Mouse (Mus musculus) lung, postnatal 25 days (tissue): ENCODE results near the gene Lbx1.

Experiments used
- DNase-seq: peaks from one replicate; pipeline ENCODE4 v3.0.0; 2022; ENCODE audit warnings: low spot score

The Lbx1 gene

DNA sequence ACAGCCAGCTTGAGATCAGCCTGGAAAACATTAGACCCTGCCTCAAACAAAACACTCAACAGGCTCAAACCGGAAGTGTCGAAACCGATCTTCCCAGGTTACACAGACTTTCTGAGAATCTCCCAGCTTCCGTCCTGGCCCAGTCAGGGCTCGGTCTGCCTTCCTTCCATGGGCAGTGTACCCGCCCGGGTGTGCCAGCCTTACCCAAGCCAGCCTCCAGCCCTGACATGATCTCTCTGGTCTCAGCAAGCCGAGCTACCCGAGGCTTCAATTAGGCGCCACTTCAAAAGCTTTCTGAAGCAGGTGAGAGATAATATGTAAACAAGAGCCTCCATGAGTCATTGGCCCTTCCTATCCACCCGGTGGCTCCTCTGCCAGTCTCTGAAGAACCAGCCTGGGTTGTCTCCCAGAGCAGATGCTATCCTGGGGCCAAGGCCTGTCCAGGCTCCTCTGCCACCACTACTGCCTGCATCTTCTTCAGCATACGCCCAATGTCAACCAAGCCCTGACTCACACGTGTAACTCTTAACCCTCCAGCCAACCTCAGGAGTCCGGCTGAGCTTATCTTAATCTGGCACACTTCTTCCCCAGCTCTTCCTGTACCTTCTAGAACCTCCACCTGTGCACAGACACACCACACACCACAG lies 25.7 kb downstream of the Lbx1 start:
- no peak for DNase-seq

DNA sequence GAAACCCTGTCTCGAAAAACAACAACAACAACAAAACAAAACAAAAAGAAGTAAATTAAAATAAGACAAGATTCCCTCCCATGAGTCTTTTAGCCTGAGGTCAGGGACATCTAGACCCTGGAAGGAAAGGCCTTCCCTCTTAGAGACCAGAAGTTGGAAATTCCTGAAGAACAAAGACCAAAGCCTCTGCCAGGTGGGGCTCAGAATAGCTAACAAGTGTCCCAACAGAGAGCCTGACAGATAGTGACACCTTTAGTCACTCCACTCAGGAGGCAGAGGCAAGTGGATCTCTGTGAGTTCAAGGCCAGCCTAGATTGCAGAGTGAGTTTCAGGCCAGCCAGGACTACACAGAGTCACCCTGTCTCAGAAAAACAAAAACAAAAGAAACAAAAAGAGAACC lies 26.4 kb downstream of the Lbx1 start:
- DNase-seq = no peak

DNA sequence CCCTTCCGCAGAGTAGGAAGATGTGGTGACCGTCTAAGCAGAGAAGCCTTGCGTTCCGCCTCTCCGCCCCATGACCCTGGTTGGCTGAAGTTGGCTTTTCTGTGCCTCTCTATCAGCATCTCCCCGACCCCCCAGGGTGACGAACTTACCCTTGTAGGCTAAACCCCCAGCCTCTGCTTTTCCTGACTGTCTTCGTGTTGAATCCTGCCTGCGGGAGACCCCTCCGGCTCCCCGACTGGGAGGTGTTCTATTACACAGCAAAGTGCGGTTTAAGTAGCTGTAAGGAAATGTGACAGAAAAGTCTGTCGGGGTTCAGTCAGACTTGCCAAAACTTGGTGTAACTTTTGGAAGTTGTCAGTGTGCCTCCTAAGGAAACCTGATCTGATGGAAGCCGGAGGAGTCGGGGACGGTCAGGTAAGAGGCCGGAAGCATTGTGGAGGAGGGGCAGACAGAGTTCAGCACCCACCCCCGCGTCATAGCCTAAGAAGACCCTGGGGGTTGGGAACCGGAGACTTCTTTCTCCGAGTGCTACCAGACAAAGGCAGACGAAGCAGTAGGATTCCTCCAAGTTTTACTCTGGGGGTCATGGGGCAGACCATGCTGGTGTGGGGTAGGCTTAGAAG lies 27.1 kb downstream of the Lbx1 start:
- no peak for DNase-seq

DNA sequence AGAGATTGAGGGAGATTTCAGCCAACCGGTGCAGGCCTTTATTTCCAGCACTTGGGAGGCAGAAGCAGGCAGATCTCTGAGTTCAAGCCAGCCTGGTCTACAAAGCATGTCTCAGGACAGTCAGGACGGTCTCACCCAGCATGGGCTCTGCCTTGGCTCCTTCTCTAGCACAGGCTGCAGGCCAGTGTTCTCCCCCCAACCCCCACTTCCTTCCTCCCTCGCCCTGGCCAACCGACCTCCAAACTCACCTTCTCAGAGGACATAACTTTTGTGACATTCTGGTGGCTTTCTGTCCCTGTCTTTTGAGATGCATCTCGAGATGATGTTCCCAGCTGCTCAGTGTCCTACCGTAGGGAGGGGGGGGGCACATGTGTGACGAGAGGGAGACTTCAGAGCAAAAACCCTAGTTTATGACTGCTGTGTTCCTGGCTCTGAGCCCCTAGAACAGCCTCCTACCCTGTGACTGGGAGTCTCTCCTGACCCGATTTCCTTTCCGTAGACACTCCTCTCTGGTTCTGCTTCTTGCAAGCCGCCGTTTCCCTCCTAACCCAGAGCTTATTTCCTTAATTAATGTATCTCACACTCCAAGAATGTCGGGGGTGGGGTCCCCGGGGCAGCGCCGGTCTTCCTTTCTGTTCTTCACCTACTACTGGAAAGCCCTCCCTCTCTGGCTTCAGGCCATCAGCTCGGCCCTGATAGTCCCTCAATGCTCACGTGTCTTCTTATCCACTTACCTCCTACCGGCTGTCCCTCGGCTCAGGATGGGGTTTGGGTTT lies 27.8 kb downstream of the Lbx1 start:
- no peak for DNase-seq

DNA sequence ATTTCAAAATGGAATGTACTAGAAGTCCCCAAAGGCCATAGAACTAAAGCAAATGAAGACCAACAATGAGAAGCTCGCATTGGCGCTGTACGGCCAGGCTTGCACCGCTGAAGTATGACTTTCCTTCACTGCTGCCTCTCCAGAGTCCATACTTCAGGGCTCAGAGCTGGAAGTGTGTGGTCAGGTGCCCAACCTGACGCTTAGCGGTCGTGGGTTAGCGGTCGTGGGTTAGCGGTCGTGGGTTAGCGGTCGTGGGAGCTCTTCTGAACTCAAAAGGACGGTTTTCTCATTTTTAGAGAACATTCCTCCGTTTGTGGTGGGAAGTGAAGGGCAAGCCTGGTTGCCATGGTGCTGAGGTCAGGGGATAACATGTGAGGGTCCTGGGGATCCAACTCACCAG lies 28.5 kb downstream of the Lbx1 start:
- no peak for DNase-seq

DNA sequence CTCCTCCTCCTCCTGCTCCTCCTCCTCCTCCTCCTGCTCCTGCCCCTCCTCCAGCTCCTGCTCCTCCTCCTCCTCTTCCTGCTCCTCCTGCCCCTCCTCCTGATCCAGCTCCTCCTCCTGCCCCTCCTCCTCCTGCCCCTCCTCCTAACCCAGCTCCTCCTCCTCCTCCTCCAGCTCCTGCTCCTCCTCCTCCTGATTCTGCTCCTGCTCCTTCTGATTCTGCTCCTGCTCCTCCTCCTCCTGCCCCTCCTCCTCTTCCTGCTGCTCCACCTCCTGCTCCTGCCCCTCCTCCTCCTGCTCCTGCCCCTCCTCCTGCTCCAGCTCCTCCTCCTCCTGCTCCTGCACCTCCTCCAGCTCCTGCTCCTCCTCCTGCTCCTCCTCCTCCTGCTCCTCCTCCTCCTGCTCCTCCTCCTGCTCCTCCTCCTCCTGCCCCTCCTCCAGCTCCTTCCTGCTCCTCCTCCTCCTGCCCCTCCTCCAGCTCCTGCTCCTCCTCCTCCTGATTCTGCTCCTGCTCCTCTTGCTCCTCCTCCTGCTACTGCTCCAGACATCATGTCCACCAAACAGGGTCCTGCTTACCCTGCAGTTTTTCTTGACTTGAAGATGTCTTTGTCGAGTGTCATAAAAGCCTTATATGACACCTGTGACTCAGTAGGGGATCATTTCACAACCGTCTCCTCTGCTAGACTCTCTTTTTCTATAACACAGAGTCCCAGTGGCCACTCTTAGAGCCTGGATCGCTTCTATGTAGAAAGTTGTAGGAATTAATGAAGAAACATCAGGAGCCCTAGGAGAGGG lies 30.1 kb downstream of the Lbx1 start:
- no peak for DNase-seq

DNA sequence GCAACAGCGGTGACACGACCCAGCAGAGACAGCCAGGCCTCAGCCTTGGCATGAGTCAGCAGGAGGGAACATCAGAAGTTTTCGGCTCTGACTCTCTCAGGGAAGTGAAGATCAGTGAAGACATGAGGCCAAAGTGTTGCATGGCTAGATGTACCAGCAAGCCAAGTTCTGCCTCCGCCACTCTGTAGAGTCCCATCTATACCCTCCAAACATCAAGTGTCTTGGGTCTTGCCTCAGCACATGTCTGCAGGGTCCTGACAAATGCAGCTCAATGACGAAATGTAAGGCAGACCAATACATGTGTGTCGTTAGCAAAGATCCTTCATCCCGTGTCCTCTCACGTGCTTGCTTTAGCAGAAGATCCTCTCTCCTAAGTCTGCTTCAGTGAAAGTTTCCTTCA lies 38.6 kb downstream of the Lbx1 start:
- no peak for DNase-seq

DNA sequence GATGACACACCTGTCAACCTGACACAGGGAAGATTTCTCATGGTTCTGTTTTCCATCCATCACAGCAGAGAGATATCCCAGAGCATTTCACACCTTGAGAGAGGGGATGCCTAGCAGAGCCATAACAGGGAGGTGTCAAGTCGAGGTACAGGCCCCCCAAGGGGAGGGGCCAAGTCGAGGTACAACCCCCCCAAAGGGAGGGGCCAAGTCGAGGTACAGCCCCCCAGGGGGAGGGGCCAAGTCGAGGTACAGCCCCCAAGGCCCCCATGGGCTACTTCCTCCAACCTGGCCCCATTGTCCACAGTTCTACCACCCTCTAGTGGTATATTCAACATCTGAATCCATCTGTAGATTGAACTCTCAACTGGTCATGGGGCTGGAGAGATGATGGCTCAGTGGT lies 41.0 kb downstream of the Lbx1 start:
- DNase-seq = no peak
